Mouse (Mus musculus): ENCODE results near the gene Relch. TPM values are rescaled to one million over a fixed set of nuclear protein-coding genes. Genes with fewer than 3 reads are reported as not detected.

Gene Relch
- polyA plus RNA-seq, 1 experiment from 2014 or later: 21.5 TPM

- DNase-seq (ENCODE audit: low spot score) (no peak), ATAC-seq (ENCODE audit: low FRiP score, low TSS enrichment) (no peak)
- H3K4me1 ChIP-seq (replicated peaks; ENCODE audit: control insufficient read depth, insufficient read depth): no peaks in the 10 kb centered on the region
- H3K9me3 ChIP-seq (ENCODE audit: control insufficient read depth, low read length): no peaks in the 10 kb centered on the region
- WGBS: 84% methylated on average over 6 of the region's 6 CpGs
- no peak overlapping the region for H3K4me2 ChIP-seq (replicated peaks; ENCODE audit: low read depth)
- no peaks in the 10 kb centered on the region for H3K27me3 ChIP-seq (ENCODE audit: control insufficient read depth, insufficient read depth, low read length)
- no peak overlapping the region for H3K27ac ChIP-seq (replicated peaks)
- no peaks in the 10 kb centered on the region for H3K36me3 ChIP-seq (ENCODE audit: control insufficient read depth, insufficient read depth, low read length)
- H3K4me3 ChIP-seq (ENCODE audit: low read depth, low read length): no peak overlapping the region
- H3K9ac ChIP-seq (ENCODE audit: low read length): no peak overlapping the region
- TF ChIP-seq EP300 (optimal IDR thresholded peaks at IDR 0.05): no peak
Measured at GRCm38 (mm10) chr1:105794670-105795069, 131.0 kb downstream of the Relch start.

GRCm38 (mm10) chr1:105795705-105796104 lies 132.0 kb downstream of the Relch start:
- H3K27ac ChIP-seq (replicated peaks): no peak overlapping the region
- H3K4me3 ChIP-seq (ENCODE audit: low read depth, low read length): no peak overlapping the region
- TF ChIP-seq EP300 (optimal IDR thresholded peaks at IDR 0.05): no peak
- TF ChIP-seq CTCF (IDR thresholded peaks at IDR 0.05; ENCODE audit: low read depth): no peak
- DNase-seq (ENCODE audit: low spot score) (no peak), ATAC-seq (ENCODE audit: low FRiP score, low TSS enrichment) (no peak)
- H3K36me3 ChIP-seq (ENCODE audit: control insufficient read depth, insufficient read depth, low read length): no peaks in the 10 kb centered on the region
- 93% methylated on average over 4 of the region's 4 CpGs for WGBS
- no peaks in the 10 kb centered on the region for H3K9me3 ChIP-seq (ENCODE audit: control insufficient read depth, low read length)
- no peak overlapping the region for H3K4me2 ChIP-seq (replicated peaks; ENCODE audit: low read depth)
- no peak overlapping the region for H3K9ac ChIP-seq (ENCODE audit: low read length)
- H3K4me1 ChIP-seq (replicated peaks; ENCODE audit: control insufficient read depth, insufficient read depth): no peaks in the 10 kb centered on the region
- no peaks in the 10 kb centered on the region for H3K27me3 ChIP-seq (ENCODE audit: control insufficient read depth, insufficient read depth, low read length)

GRCm38 (mm10) chr1:105800570-105800969 lies 136.9 kb downstream of the Relch start:
- Histone ChIP-seq H3K27me3 (ENCODE audit: control insufficient read depth, insufficient read depth, low read length) (no peaks in the 10 kb centered on the region), H3K4me2 (replicated peaks; ENCODE audit: low read depth) (no peak overlapping the region), H3K4me3 (ENCODE audit: low read depth, low read length) (no peak overlapping the region), H3K9ac (ENCODE audit: low read length) (no peak overlapping the region), H3K36me3 (ENCODE audit: control insufficient read depth, insufficient read depth, low read length) (no peaks in the 10 kb centered on the region), H3K9me3 (ENCODE audit: control insufficient read depth, low read length) (no peaks in the 10 kb centered on the region), H3K27ac (replicated peaks) (no peak overlapping the region), H3K4me1 (replicated peaks; ENCODE audit: control insufficient read depth, insufficient read depth) (0 out of 2 replicates have a peak, but pooled peaks cover 2% of the 10 kb centered on the region)
- 85% methylated on average over 6 of the region's 6 CpGs for WGBS
- TF ChIP-seq CTCF (IDR thresholded peaks at IDR 0.05; ENCODE audit: low read depth): no peak
- TF ChIP-seq EP300 (optimal IDR thresholded peaks at IDR 0.05): no peak
- ATAC-seq (ENCODE audit: low FRiP score, low TSS enrichment) (no peak), DNase-seq (ENCODE audit: low spot score) (no peak)

- DNase-seq (ENCODE audit: low spot score): no peak
- Histone ChIP-seq H3K9ac (ENCODE audit: low read length) (no peak overlapping the region), H3K4me2 (replicated peaks; ENCODE audit: low read depth) (no peak overlapping the region), H3K9me3 (ENCODE audit: control insufficient read depth, low read length) (no peaks in the 10 kb centered on the region), H3K36me3 (ENCODE audit: control insufficient read depth, insufficient read depth, low read length) (no peaks in the 10 kb centered on the region), H3K27me3 (ENCODE audit: control insufficient read depth, insufficient read depth, low read length) (no peaks in the 10 kb centered on the region), H3K27ac (replicated peaks) (no peak overlapping the region), H3K4me3 (ENCODE audit: low read depth, low read length) (no peak overlapping the region), H3K4me1 (replicated peaks; ENCODE audit: control insufficient read depth, insufficient read depth) (0 out of 2 replicates have a peak, but pooled peaks cover 2% of the 10 kb centered on the region)
- TF ChIP-seq EP300 (optimal IDR thresholded peaks at IDR 0.05) (no peak), CTCF (IDR thresholded peaks at IDR 0.05; ENCODE audit: low read depth) (no peak)
- ATAC-seq (ENCODE audit: low FRiP score, low TSS enrichment): no peak
Measured at GRCm38 (mm10) chr1:105801252-105801651, 137.6 kb downstream of the Relch start.

GRCm38 (mm10) chr1:105802941-105803340 lies 139.3 kb downstream of the Relch start:
- H3K4me2 ChIP-seq (replicated peaks; ENCODE audit: low read depth): no peak overlapping the region
- ATAC-seq (ENCODE audit: low FRiP score, low TSS enrichment) (no peak), DNase-seq (ENCODE audit: low spot score) (no peak)
- no peaks in the 10 kb centered on the region for H3K36me3 ChIP-seq (ENCODE audit: control insufficient read depth, insufficient read depth, low read length)
- WGBS: 64% methylated on average over 6 of the region's 6 CpGs
- H3K27me3 ChIP-seq (ENCODE audit: control insufficient read depth, insufficient read depth, low read length): no peaks in the 10 kb centered on the region
- no peak for TF ChIP-seq EP300 (optimal IDR thresholded peaks at IDR 0.05)
- 0 out of 2 replicates have a peak, but pooled peaks cover 2% of the 10 kb centered on the region for H3K4me1 ChIP-seq (replicated peaks; ENCODE audit: control insufficient read depth, insufficient read depth)
- no peak overlapping the region for H3K9ac ChIP-seq (ENCODE audit: low read length)
- no peak overlapping the region for H3K27ac ChIP-seq (replicated peaks)
- H3K9me3 ChIP-seq (ENCODE audit: control insufficient read depth, low read length): no peaks in the 10 kb centered on the region
- H3K4me3 ChIP-seq (ENCODE audit: low read depth, low read length): no peak overlapping the region

GRCm38 (mm10) chr1:105804285-105804684 lies 140.6 kb downstream of the Relch start:
- ATAC-seq (ENCODE audit: low FRiP score, low TSS enrichment) (no peak), DNase-seq (ENCODE audit: low spot score) (no peak)
- Histone ChIP-seq H3K27me3 (ENCODE audit: control insufficient read depth, insufficient read depth, low read length) (no peaks in the 10 kb centered on the region), H3K27ac (replicated peaks) (no peak overlapping the region), H3K9ac (ENCODE audit: low read length) (no peak overlapping the region), H3K9me3 (ENCODE audit: control insufficient read depth, low read length) (no peaks in the 10 kb centered on the region), H3K4me2 (replicated peaks; ENCODE audit: low read depth) (no peak overlapping the region), H3K4me1 (replicated peaks; ENCODE audit: control insufficient read depth, insufficient read depth) (0 out of 2 replicates have a peak, but pooled peaks cover 2% of the 10 kb centered on the region), H3K36me3 (ENCODE audit: control insufficient read depth, insufficient read depth, low read length) (no peaks in the 10 kb centered on the region), H3K4me3 (ENCODE audit: low read depth, low read length) (no peak overlapping the region)
- 62% methylated on average over 3 of the region's 3 CpGs for WGBS
- no peak for TF ChIP-seq EP300 (optimal IDR thresholded peaks at IDR 0.05)
- TF ChIP-seq CTCF (IDR thresholded peaks at IDR 0.05; ENCODE audit: low read depth): no peak

Other genes with a start within 250 kb of the Relch start
- 5.0 and 5.6 TPM in 2 replicates for gene Pign, start 184 bp upstream of the Relch start, polyA plus RNA-seq (2015; fragmentation: Nextera tagmentation; extraction: Ambion mirVana)
- gene Tnfrsf11a, start 116.9 kb downstream of the Relch start, polyA plus RNA-seq (2015; fragmentation: Nextera tagmentation; extraction: Ambion mirVana): 3.2 and 3.8 TPM in 2 replicates